Mouse (Mus musculus) spleen, adult 12 weeks (tissue): ENCODE measurements around the gene Med8.

Experiments
- DNase-seq: peaks from one replicate; pipeline ENCODE4 v3.0.0; 2022; ENCODE audit warnings: low spot score

Gene Med8

DNA sequence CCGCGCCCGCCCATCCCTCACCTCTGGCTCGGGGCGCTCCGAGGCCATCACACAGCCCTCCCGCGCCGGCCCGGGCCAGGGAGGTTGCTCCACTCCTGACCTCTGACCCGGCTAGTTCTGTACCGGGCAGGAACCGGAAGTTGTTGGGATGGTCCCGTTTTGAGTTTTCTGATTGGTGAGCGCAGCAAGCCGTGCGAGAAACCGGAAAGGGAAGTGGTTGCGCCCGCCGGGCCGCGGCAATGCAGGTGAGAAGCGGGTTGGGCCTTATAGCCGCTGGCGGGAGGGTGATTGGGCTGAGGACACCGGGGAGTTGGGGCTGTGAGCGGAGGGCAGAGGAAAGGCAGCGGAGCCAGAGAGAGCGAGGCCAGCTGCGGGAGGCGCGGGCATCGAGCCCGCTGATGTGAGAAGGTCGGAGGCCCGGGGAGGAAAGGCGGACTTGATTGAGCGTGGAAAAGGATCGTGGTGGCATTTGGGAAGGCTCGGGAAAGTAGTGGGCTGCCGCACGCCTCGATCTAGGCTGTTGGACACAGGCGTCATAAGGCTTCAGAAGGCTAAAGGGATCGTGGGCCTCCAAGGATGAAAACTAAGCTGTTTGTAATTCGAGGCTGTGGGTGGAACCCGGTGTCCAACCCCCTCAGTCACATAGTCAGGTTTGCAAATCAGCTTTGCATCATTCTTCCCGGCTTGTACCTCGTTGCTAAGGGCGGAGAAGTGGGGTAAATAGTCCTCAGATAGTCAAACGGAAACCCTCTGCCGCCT lies at the start of gene Med8, which contains the start of gene Szt2:
TSS of gene Med8 (plus strand) at position 196 of the 759 bp plus-strand sequence.
TSS of gene Szt2 (minus strand) at position 132 of the 759 bp plus-strand sequence.
- peak; percentile 86 for DNase-seq

DNA sequence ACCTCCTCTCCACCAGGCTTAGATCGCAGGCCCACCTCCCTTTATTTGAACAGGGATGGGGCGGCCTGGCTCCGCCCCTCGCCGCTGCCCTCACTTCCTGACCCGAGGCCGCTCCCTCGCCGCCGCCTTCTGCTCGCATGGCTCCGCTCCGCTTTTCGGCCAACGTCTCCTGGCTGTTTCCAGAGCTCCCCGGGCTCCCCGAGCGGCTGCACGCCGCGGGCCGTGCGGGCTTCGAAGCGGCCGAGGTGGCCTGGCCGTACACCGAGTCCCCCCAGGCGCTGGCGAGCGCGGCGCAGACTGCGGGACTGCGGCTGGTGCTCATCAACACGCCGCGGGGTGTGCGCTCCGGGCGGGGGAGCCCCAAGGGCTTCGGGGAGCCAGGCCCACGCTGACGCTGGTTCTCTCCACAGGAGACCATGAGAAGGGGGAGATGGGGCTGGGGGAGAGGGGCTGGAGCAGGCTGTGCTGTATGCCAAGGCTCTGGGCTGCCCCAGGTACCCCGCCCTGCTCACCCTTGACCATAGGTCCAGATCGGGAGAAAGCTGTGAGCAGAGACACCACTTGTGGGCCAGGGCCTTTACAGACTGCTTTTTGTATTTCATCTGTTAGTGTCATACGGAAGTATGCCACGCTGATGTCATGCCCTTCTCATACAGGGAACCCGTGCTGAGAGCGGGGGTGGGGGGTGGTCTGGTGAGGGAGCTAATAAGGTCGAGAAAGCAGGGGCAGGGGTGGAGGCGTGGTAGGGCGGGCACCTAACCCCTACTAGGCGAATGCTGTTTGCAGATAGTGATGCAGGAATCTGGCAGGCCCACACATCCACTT lies 49.0 kb upstream of the Med8 start:
- DNase-seq: peak; percentile 63

DNA sequence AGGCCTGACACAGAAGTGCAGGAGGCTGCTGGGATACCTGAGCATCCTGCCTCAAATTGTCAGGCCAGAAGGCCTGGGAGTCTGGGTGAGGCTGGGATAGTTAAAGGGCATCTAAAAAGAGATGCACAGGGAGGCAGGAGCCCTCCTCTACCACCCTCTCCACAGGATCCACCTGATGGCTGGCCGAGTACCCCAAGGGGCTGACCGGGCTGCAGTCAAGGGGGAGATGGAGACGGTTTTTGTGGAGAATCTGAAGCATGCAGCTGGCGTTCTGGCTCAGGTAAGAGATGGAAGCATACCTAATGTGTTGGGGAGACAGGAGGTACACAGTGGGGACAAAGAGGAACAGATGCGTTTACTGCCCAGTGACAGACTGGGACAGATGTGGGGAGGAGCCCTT lies 47.7 kb upstream of the Med8 start:
- DNase-seq: no peak

GRCm38 (mm10) chr4:118362879-118363278 lies 46.3 kb upstream of the Med8 start:
- no peak for DNase-seq

GRCm38 (mm10) chr4:118363985-118364384 lies 45.2 kb upstream of the Med8 start:
- DNase-seq: no peak

- DNase-seq: no peak
Measured at GRCm38 (mm10) chr4:118364641-118365040, 44.5 kb upstream of the Med8 start.

- no peak for DNase-seq
Measured at GRCm38 (mm10) chr4:118365991-118366390, 43.1 kb upstream of the Med8 start.

GRCm38 (mm10) chr4:118367551-118367950 lies 41.6 kb upstream of the Med8 start:
- no peak for DNase-seq

DNA sequence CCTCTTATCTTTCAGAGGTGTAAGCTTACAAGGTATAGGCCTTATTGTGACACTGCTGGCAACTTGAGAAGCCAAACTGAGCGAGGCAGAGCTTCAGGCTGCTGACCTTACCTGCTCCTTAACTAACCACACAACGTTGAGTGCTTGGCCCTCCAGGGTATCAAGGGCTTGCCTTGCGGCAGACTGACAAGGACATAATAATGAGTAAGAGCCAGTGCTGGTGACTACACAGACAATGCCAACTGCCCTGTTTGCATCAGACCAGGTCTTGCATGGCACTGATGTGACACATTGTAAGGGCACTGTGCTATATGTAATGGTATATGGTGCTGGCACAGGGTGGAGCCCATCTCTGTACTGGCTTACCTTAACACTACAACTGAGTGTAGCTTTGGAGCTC lies 40.5 kb upstream of the Med8 start:
- no peak for DNase-seq

GRCm38 (mm10) chr4:118371822-118372221 lies 37.3 kb upstream of the Med8 start:
- DNase-seq: no peak

DNA sequence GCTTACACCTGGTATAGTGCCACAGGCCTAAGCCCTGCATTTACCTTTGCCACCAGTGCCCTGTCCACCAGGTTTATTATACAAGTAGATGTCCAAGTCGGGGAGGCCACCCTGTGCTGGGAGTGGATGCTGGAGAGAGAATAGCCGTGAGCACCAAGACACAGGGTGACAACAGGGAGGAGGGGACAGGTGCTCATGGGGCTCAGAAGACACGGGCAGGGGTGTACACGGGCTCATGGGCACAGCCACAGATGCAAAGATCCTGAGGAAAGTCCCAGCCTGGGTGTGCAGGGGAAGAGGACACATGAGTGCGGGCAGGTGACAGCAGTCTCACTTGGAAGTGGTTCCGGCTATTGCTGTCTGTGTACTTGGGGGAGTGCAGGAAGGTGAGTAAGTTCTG lies 33.1 kb upstream of the Med8 start:
- no peak for DNase-seq

GRCm38 (mm10) chr4:118383271-118383670 lies 25.9 kb upstream of the Med8 start:
- no peak for DNase-seq

DNA sequence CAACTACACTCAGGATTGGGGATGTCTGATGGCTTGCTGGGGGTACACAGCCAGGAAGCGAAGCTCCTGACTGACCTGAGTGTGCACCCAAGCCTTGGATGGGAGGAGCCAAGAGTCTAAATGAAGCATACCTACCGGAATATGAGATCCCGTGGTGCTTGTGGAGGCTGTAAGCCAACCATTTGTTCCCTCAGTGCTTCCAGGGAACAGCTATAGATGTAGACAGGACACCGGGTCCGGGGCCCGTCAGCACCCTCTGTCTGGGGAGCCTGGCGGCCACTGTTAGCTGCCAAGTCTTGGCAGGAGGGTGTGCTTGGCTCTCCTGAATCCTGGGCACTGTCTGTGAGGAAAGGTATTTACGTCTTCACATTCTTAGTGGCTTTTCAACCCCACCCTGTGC lies 21.8 kb upstream of the Med8 start:
- no peak for DNase-seq

DNA sequence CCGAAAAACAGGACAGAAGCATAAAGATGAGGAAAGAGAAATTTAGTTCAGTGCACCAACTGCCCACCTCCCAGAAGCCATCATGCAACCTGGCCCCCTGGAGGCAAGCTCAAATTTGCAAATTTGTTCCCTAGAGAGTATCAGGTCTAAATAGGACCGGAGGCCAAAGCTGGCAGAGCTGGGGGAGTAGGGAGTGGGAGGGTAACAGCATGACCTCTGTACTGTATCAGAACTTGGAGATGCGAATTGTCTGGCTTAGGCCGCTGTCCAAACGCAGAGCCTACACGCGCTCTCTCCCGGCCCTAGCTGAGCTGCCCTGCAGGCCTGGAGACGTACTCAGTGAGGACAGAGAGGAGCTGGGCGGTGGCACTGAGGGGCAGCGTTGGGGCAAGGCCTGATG lies 19.0 kb upstream of the Med8 start:
- no peak for DNase-seq

- DNase-seq: no peak
Measured at GRCm38 (mm10) chr4:118394505-118394904, 14.6 kb upstream of the Med8 start.

DNA sequence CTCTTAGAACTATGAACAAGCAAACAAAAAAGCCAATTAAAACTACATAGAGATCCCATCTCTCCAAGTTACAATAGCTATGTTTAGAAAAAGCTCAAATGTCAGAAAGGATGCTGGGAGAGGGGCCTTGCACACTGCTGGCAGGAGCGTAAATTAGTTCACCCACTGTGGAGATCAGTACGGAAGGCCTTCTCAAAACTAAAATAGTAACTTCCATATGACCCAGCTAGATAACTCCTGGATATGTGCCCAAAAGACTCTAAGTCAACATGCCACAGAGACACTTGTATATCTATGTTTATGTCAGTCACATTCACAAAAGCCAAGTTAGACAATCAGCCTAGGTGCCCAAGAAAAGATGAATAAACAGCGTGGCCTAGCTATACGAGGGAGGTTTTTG lies 13.8 kb upstream of the Med8 start:
- no peak for DNase-seq

DNA sequence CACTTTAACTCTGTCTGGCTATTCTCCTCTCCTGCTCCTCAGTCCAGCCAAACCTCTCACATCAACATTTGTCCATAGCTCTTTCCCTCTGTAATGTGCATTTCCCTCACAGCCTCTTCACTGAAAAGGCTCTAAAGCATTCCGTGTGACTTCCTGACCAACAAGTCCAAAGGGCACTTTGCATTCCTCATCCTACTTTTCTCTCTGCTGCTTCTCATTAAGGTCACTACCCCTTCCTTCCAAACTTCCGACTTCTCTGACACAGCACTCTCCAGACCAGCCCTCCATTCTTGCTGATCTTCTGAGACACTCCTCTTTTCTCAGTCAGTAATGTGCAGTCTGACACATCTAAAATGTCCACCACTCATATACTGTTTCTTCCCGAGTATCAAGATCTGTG lies 12.7 kb upstream of the Med8 start:
- DNase-seq: no peak

DNA sequence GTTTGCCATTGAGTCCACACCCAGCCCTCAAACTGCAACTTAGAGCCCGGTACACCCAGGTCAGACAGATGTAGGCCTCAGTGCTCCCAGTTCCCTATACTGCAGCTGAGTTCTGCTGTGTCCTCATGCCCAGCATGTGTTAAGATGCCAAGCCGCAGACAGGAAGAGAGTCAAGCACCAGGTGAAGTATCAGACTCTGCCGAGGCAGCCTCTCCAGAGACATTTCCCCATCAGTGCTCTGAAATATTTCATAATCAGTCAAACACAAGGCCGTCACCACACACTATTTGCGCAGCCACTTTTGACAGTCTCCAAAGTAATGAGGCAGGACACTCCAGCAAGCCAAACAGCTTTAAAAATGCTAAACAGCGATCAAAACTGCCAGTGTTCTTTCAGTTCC lies 10.7 kb upstream of the Med8 start:
- no peak for DNase-seq

- DNase-seq: no peak
Measured at GRCm38 (mm10) chr4:118401421-118401820, 7.7 kb upstream of the Med8 start.

DNA sequence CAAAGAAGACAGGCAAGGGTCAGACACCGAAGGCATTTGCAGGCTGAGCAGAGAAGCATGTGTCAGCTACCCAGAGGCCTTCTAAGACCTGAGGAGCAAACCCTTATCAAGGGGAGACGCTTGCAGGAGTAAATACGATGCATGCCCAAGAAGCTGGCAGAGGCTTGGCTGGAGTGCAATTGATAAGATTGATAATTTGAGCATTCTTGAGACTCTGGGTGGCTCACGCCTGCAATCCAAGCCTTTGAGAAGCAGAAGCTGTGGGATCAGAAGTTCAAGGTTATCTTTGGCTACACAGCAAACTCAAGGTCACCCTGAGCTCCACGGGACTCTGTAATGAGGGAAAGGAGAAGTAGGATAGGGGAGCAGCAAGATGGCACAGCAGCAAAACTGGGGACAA lies 7.2 kb upstream of the Med8 start:
- DNase-seq: no peak

DNA sequence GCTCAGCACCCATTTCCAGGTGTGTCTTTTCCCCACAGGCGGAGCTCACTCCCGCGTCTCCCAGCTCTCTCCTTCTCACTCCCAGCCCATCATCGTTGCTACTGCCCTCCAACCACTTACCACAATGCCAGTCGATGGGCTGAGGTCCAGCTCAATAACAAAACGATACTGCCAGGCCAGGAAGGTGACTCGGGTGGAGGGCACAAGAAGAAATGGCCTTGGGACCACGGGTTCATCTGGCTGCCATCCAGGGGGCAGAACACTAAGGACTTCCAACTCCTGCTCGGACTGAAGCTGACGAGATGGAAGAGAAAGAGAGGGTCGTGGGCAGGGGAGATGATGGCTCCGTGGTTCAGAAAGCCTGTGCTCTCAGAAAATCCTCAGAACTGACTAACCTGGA lies 6.4 kb upstream of the Med8 start:
- DNase-seq: no peak

- no peak for DNase-seq
Measured at GRCm38 (mm10) chr4:118410871-118411270, 1.7 kb downstream of the Med8 start.

GRCm38 (mm10) chr4:118413553-118413952 lies 4.4 kb downstream of the Med8 start:
- no peak for DNase-seq
